Comparison of ENCODE assay signal across 19 mouse cellular contexts in the genomic region with DNA sequence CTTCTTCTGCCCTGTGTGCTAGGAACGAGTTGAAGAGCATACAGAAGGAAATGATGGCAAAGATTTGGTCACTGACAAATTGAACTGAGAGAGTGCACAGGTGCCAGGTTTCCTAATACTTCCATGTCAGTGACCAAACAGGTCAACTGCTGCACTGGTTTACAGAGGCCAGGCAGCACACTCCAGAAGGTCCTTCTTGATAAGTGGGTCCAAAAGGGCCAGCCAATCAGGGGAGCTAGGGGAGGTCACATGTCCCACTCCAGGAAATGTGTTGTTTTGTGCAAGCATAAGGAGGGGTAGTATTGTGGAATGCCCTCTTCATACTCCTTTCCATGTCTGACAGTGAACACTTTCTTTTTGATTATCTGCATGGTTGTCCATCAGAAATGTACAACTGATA.
DNase-seq lines count a peak whose midpoint lies in the region; ATAC-seq and TF ChIP-seq lines count a peak whose summit lies in the region.
"Had no signal": no experiment of that assay in that cellular context is flagged by ENCODE, and none has a peak within 500 bp of the region (broad histone marks: within the 10 kb centered on the region; RNA-seq: fewer than 3 reads in every experiment).

No protein-coding gene starts in this region.

- WGBS in intestine, postnatal 0 days: 81% methylated on average over 1 of the region's 1 CpGs
- 19% methylated on average over 1 of the region's 1 CpGs for WGBS in liver, postnatal 0 days (ENCODE audit: insufficient replicate concordance)
- WGBS in kidney, embryonic 16.5 days: 75% methylated on average over 1 of the region's 1 CpGs

- no peaks in the 10 kb centered on the region for H3K27me3 ChIP-seq in CH12.LX (replicated peaks)
- no peaks in the 10 kb centered on the region for H3K27me3 ChIP-seq in intestine, postnatal 0 days (replicated peaks; ENCODE audit: control insufficient read depth, insufficient read depth, low read length)
- no peaks in the 10 kb centered on the region for H3K27me3 ChIP-seq in liver, postnatal 0 days (ENCODE audit: insufficient read depth, low read length)
- H3K27me3 ChIP-seq in kidney, embryonic 16.5 days (ENCODE audit: insufficient read depth, low read length): no peaks in the 10 kb centered on the region
- H3K27me3 ChIP-seq: embryonic facial prominence, embryonic 12.5 days; hindbrain, embryonic 13.5 days; limb, embryonic 12.5 days; megakaryocyte, embryonic 14.5 days; Patski had no signal

- TF ChIP-seq POLR2A in CH12.LX (IDR thresholded peaks at IDR 0.05; ENCODE audit: low read depth, low read length): no peak

- no peaks in the 10 kb centered on the region for H3K79me2 ChIP-seq in CH12.LX (replicated peaks; ENCODE audit: control insufficient read depth, extremely low read depth, insufficient read depth, poor library complexity, severe bottlenecking)

- peaks cover 0 to 7% of the 10 kb centered on the region in 2 experiments for H3K36me3 ChIP-seq in CH12.LX (replicated peaks in 1 of 2; ENCODE audit: control insufficient read depth in 1 of 2, insufficient read depth in 1 of 2, low read length in 1 of 2)
- H3K36me3 ChIP-seq in intestine, postnatal 0 days (ENCODE audit: control insufficient read depth, insufficient read depth): no peaks in the 10 kb centered on the region
- no peaks in the 10 kb centered on the region for H3K36me3 ChIP-seq in liver, postnatal 0 days (replicated peaks; ENCODE audit: insufficient read depth, low read length)
- no peaks in the 10 kb centered on the region for H3K36me3 ChIP-seq in kidney, embryonic 16.5 days (ENCODE audit: insufficient read depth, low read length)
- H3K36me3 ChIP-seq: embryonic facial prominence, embryonic 12.5 days; limb, embryonic 12.5 days had no signal

- H3K9me3 ChIP-seq in CH12.LX (replicated peaks; ENCODE audit: low read length): no peaks in the 10 kb centered on the region
- H3K9me3 ChIP-seq in intestine, postnatal 0 days (ENCODE audit: control insufficient read depth): no peaks in the 10 kb centered on the region
- H3K9me3 ChIP-seq in liver, postnatal 0 days (ENCODE audit: low read length): no peaks in the 10 kb centered on the region
- peaks cover 3% of the 10 kb centered on the region; the same call in 1 of the 2 replicates for H3K9me3 ChIP-seq in kidney, embryonic 16.5 days (ENCODE audit: low read length)
- H3K9me3 ChIP-seq: embryonic facial prominence, embryonic 12.5 days; hindbrain, embryonic 13.5 days; limb, embryonic 12.5 days; megakaryocyte, embryonic 14.5 days had no signal

- peak; percentile 65 for ATAC-seq in intestine, postnatal 0 days
- peak; percentile 83 for ATAC-seq in liver, postnatal 0 days
- ATAC-seq in kidney, embryonic 16.5 days (ENCODE audit: low FRiP score, low TSS enrichment): no peak
- ATAC-seq: Patski had no signal

- H3K4me1 ChIP-seq in CH12.LX (ENCODE audit: control insufficient read depth in 1 of 2, insufficient read depth in 2 of 2): no peaks in the 10 kb centered on the region
- H3K4me1 ChIP-seq in intestine, postnatal 0 days (replicated peaks; ENCODE audit: control insufficient read depth, insufficient read depth, low read length): no peaks in the 10 kb centered on the region
- no peaks in the 10 kb centered on the region for H3K4me1 ChIP-seq in liver, postnatal 0 days (ENCODE audit: insufficient read depth)
- no peaks in the 10 kb centered on the region for H3K4me1 ChIP-seq in kidney, embryonic 16.5 days (ENCODE audit: insufficient read depth, low read length)
- H3K4me1 ChIP-seq: embryonic facial prominence, embryonic 12.5 days; hindbrain, embryonic 13.5 days had no signal

- no peak overlapping the region for H3K27ac ChIP-seq in CH12.LX (ENCODE audit: insufficient read depth, low read depth)
- no peak overlapping the region for H3K27ac ChIP-seq in intestine, postnatal 0 days (ENCODE audit: low read depth, low read length)
- H3K27ac ChIP-seq in liver, postnatal 0 days (ENCODE audit: low read depth): no peak overlapping the region
- no peak overlapping the region for H3K27ac ChIP-seq in kidney, embryonic 16.5 days (ENCODE audit: low read length)
- H3K27ac ChIP-seq: embryonic facial prominence, embryonic 12.5 days; hindbrain, embryonic 13.5 days; left cerebral cortex, adult 2 months; limb, embryonic 12.5 days had no signal

- DNase-seq in 416B (ENCODE audit: low read depth) (peak; percentile 22), CH12.LX (ENCODE audit: extremely low read depth) (no peak)
- no peak for DNase-seq in liver, postnatal 0 days
- no peak for DNase-seq in kidney, adult 18-20 months
- no peak for DNase-seq in thymus, postnatal 14 days
- DNase-seq: adrenal gland, postnatal 36 days; cerebellum, postnatal 36 days; gastrocnemius, postnatal 36 days; kidney, adult 11 months; right cerebral cortex, postnatal 4 days; thymus, adult 2 months had no signal

- H3K4me3 ChIP-seq in CH12.LX (replicated peaks in 1 of 3; ENCODE audit: low read depth in 2 of 3, low read length in 2 of 3, poor library complexity in 1 of 3): no peak overlapping the region
- no peak overlapping the region for H3K4me3 ChIP-seq in intestine, postnatal 0 days (ENCODE audit: low read depth, low read length)
- no peak overlapping the region for H3K4me3 ChIP-seq in liver, postnatal 0 days (ENCODE audit: low read depth, low read length)
- no peak overlapping the region for H3K4me3 ChIP-seq in kidney, embryonic 16.5 days (ENCODE audit: low read length)
- H3K4me3 ChIP-seq: embryonic facial prominence, embryonic 12.5 days; hindbrain, embryonic 13.5 days; left cerebral cortex, adult 2 months; limb, embryonic 12.5 days; megakaryocyte, embryonic 14.5 days had no signal

- no peak overlapping the region for H3K9ac ChIP-seq in CH12.LX (ENCODE audit: insufficient read depth, low read depth)
- no peak overlapping the region for H3K9ac ChIP-seq in intestine, postnatal 0 days (ENCODE audit: low read depth, low read length)
- H3K9ac ChIP-seq in liver, postnatal 0 days (replicated peaks): no peak overlapping the region
- no peak overlapping the region for H3K9ac ChIP-seq in kidney, embryonic 16.5 days (replicated peaks; ENCODE audit: low read length)
- H3K9ac ChIP-seq: embryonic facial prominence, embryonic 12.5 days; hindbrain, embryonic 13.5 days; limb, embryonic 12.5 days had no signal

- no peak for TF ChIP-seq EP300 in CH12.LX (IDR thresholded peaks at IDR 0.05; ENCODE audit: low read length)
- TF ChIP-seq EP300 in liver, postnatal 0 days (IDR thresholded peaks at IDR 0.05; ENCODE audit: low read depth): no peak

- in situ Hi-C loops in CH12.LX (cut with MboI; ENCODE audit: low pct_ligation_motif_present, low pct_unique_long_range_greater_than_20kb, low sequenced_read_pairs): no loop called here

- H3K4me2 ChIP-seq in CH12.LX (ENCODE audit: insufficient read depth, low read depth, poor library complexity, severe bottlenecking): no peak overlapping the region
- no peak overlapping the region for H3K4me2 ChIP-seq in intestine, postnatal 0 days (replicated peaks; ENCODE audit: low read depth)
- H3K4me2 ChIP-seq in liver, postnatal 0 days (ENCODE audit: low read depth, low read length): no peak overlapping the region
- H3K4me2 ChIP-seq in kidney, embryonic 16.5 days (replicated peaks; ENCODE audit: low read depth, low read length): no peak overlapping the region
- H3K4me2 ChIP-seq: embryonic facial prominence, embryonic 12.5 days; hindbrain, embryonic 13.5 days; limb, embryonic 12.5 days had no signal

- TF ChIP-seq CTCF in CH12.LX (conservative IDR thresholded peaks at IDR 0.05 in 1 of 2, IDR thresholded peaks at IDR 0.05 in 1 of 2; ENCODE audit: low read depth in 2 of 2, low read length in 2 of 2): no peak
- TF ChIP-seq CTCF in intestine, postnatal 0 days (IDR thresholded peaks at IDR 0.05; ENCODE audit: low read depth): no peak
- TF ChIP-seq CTCF in liver, postnatal 0 days (IDR thresholded peaks at IDR 0.05; ENCODE audit: low read depth): no peak

- dilution Hi-C loops in CH12.LX (cut with MboI; ENCODE audit: extremely low pct_ligation_motif_present, extremely low pct_unique_long_range_greater_than_20kb, low sequenced_read_pairs): no loop called here

- no peak for TF ChIP-seq RAD21 in CH12.LX (IDR thresholded peaks at IDR 0.05; ENCODE audit: low read depth, low read length)

TF ChIP-seq in CH12.LX, 34 proteins besides CTCF, POLR2A, EP300 and RAD21:
- TF ChIP-seq USF1 (IDR thresholded peaks at IDR 0.05; ENCODE audit: low read depth, low read length) (peak; percentile 30; the same call in 1 of the 2 replicates), BHLHE40 (IDR thresholded peaks at IDR 0.05; ENCODE audit: low read depth, low read length) (no peak)
